Mouse (Mus musculus): ENCODE measurements around the gene Gm4969. TPM values are rescaled to one million over a fixed set of nuclear protein-coding genes. Genes with fewer than 3 reads are reported as not detected.

Gene Gm4969
- not detected for polyA plus RNA-seq (2014; fragmentation: Illumina TruSeq; extraction: RNeasy Lipid Tissue Mini Kit (QIAGEN cat#74804); ENCODE audit: low read depth, low replicate concordance)

DNA sequence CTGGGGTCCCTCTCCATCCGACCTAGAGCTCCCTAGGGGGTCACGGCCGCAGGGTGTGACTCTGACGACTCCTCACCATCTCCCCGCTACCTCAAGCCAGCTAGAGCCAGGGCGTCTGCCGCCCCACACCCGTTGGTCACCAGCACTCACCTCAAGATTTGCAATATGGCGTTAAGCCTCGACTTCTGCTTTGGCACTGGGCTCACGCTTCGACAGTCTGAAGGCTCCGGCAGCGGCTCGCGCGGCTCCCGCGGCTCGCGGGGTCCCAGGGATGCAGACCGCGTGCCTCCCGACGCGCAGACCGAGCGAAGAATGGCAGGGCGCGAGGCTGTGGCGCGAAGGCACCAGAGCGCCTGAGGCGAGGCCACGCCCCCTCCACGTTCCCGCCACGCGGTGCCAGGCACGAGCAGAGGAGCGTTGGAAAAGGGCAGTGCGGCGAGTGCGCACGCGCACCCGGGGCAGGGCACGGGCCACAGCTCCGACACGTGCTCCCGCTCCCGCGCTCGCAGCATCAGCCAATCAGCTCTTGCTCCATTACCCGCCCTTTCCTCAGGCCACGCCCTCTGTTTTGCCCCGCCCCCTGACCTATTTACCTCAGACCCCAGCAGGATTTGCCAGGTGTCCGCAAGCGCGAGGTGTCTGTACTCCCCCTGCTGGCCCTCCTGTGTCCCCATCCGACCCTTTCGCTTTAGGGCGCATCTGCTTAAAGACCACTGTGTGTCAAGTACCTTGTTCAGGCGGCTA, at the start of gene Gm4969:
Gene Gm4969 (minus strand): TSS at position 341 of the 744 bp plus-strand sequence.

DNA sequence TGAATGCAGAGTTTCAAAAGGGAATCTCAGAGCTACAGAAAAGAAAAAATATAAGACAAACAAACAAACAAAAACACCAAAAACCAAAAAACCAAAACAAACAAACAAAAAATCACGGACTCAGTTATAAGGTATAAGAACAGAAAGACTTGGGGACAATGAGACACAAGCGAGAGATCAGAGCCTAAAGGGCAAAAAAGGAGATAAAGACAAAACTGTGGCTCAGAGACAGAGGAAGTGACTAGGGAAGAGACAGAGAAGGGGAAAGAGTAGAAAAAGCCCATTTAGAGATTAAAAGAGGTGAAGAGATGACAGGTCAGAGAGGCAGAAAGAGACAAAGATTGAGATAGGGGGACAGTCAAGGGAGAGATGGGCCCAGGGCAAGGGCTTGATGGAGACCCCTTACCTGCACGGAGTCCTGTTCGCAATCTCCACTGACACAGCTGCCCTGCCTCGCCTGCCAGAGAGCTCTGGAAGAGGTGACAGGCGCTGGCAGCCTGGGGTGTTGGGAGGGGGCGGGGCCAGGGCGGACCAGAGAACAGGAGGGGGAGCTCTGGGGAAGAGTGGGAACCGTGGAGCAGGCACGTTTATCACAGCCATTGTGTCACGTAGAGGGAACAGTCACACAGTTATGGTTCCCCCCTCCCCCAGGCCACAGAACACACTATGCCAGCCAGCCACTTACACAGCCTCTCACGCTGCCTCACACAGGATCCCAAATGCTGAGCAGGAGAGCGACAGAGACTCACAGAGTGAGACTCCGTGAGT, 47.7 kb upstream of the Gm4969 start, which contains the start of gene Gipr:
Gene Gipr (minus strand): TSS at position 472 of the 768 bp plus-strand sequence.

DNA sequence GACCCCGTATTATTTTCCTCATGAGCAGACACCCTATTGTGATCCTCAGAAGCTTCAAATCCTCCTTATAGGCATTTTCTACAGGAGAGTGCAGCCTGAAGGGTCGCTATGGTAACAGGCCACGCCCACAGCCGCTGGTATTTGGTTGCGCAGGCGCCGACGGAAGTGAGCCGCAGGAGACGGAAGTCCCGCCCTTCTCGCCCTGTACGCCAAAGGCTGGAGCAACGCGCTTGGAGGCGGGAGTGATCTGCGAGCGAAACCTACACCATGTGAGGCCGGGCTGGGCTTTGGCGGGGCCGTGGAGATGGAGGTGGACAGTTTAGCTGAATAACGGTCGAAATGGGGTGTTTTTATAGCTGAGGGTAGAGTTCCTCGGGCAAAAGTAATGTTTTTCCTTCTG, 31.5 kb upstream of the Gm4969 start, which contains the start of gene Snrpd2:
Gene Snrpd2 (plus strand): TSS at position 97 of the 400 bp plus-strand sequence.

DNA sequence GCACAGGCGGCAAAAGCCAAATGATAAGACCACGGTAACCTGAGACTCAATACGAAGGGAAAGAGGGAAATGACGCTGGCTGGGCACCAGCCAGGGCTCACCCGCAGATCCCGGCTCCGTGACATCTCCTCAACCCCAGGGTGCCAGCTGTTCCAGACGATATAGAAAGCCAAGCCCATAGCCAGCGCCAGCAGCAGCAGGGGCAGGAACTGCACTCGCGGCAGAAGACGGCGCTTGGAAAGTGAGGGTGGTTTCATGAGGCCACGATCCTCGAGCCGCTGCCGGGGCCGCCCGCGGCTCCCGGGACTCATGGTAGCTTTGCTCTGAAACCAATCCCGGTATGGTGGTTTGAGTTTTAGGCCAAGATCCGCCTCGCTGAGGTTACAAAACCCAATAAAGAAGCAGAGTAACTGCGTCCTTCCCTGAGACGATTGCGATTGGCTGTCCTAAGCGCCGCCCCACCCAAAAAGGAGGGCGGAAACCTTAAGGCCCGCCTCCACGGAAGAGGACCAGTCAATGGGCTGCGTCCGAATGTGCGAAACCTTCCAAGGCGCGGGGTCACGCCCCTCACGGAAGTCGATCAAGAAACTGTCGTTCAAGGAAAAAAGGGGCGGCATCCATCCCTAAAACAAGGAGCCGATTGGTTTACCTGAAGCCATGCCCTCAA, 30.8 kb upstream of the Gm4969 start, which contains the start of gene Qpctl:
Gene Qpctl (minus strand): TSS at position 417 of the 667 bp plus-strand sequence.

DNA sequence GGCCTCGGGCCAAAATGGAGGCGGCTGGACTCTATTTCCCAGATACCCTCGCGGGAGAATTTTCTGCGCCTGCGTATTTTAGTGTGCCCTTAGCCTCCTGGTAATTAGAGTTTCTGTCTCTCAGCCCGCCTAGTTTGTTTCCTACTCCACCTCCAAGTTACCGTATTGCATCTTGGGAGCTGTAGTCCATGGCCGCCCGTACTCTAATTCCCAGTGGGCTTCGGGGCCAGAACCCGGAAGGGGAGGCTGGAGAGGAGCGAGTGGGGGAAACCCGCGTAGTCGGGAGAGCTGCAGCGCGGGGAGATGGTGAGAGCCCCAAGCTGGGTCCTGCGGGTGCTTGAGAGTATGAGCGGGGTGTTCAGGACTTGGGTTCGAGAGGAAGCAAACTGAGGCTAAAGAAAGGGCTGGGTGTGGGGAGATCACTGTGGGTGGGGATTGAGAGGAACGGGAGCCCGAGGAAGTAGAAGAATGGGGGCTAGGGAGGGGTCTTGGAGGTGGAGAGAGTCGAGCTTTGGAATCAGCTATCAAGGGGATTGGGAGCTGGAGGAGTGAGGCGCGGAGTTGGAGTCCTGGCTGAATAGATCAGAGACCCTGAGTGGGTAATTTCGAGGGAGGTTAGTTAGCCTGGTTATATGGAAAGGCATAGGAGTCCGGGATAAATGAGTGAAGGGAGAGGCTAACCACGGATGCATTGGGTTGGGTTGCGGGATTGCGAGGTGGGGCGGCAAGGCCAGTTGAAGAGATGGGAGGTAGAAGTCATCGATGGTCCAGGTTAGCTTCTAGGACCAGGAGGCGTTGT, 1.7 kb upstream of the Gm4969 start, which contains the start of gene Fbxo46:
Gene Fbxo46 (plus strand): TSS at position 229 of the 799 bp plus-strand sequence.

DNA sequence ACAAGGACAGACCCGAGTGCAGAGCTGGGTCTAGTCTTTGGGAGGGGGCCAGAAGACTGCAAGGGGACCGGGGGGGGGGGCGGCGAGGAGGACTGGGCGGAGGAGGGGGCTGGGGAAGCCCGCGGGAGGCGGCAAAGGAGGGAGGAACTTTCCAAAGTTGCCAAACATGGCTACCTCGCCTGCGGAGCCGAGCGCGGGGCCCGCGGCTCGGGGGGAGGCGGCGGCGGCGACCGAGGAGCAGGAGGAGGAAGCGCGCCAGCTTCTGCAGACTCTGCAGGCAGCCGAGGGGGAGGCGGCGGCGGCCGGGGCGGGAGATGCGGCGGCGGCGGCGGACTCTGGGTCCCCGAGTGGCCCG, 23.7 kb downstream of the Gm4969 start, which contains the start of gene Six5:
Gene Six5 (plus strand): TSS at position 124 of the 355 bp plus-strand sequence.

DNA sequence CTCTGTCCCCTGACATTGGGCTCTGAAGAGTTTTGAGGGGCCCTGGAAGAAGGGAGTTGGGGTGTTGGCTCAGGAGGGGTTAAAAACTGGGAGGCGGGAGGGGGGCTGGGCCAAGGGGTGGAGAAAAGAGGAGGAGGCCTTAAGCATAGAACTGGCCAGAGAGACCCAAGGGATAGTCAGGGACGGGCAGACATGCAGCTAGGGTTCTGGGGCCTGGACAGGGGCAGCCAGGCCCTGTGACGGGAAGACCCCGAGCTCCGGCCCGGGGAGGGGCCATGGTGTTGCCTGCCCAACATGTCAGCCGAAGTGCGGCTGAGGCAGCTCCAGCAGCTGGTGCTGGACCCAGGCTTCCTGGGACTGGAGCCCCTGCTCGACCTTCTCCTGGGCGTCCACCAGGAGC, 34.5 kb downstream of the Gm4969 start, which contains the start of gene Dmpk:
Gene Dmpk (plus strand): TSS at position 149 of the 400 bp plus-strand sequence.

DNA sequence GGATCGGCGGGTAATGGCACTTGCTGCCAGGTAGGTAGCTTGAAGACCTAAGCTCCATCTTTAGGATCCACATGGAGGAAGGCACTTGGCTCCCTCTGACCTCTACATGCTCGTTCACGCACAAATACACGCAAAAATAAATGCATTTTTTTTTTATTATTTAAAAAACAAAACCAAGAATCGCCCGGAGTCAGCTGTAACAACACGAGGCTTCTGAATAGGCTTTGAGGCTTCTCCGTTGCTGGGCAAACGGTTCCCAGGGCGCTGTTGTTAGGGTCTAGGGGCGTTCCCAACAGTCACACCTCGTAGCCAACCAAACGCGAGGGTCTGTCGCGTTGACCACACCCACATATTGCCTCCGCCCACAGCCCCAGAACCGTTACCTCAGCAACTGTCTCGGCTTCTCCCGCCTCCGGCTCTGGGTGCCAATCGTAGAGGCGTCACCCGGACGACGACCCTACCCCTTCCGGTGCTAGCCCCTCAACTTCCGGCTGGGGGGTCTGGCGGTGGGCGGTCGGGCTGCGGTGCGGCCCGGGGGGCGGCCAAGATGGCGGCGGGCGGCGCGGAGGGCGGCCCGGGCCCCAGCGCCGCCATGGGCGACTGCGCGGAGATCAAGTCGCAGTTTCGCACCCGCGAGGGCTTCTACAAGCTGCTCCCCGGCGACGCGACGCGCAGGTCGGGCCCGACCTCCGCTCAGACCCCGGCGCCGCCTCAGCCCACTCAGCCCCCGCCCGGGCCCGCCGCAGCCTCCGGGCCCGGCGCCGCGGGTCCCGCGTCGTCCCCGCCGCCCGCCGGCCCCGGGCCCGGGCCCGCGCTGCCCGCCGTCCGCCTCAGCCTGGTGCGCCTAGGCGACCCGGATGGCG, 42.2 kb downstream of the Gm4969 start, which contains the start of gene Dmwd:
Gene Dmwd (plus strand): TSS at position 505 of the 863 bp plus-strand sequence.

DNA sequence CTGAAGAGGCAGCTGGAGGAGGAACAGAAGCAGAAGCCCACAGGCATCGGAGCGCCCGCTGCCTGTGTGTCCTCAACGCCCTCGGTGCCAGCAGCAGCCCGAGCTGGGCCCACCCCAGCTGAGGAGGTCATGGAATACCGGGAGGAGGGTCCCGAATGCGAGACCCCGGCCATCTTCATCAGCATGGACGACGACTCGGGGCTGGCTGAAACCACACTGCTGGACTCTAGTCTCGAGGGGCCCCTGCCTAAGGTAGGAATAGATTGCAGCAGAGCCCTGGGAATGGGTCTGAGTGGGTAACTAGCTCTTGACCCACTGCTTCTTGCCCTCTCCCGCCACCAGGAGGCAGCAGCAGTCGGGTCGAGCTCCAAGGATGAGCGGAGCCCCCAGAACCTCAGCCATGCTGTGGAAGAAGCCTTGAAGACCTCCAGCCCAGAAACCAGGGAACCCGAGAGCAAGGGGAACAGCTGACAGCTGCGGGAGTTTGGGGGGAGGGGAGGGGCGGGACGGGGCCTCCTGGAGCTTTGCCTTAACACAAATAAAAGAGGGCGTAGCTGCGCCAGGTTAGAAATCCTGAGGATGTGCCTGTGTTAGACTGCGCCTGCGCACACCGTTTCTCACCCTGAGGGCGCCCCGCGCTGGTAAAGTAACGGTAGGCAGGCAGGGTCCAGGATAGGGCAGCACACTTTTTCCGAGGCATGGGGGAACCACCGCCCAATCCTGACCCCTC, 64.0 kb downstream of the Gm4969 start, which contains the start of gene Rsph6a:
Gene Rsph6a (plus strand): TSS at position 644 of the 730 bp plus-strand sequence.

Other genes with a start within 250 kb of the Gm4969 start
- gene Pglyrp1, start 247.0 kb downstream of the Gm4969 start, polyA plus RNA-seq (2014; fragmentation: Illumina TruSeq; extraction: RNeasy Lipid Tissue Mini Kit (QIAGEN cat#74804); ENCODE audit: low read depth, low replicate concordance), result not detected
- gene Ccdc61, start 208.0 kb downstream of the Gm4969 start, polyA plus RNA-seq (2014; fragmentation: Illumina TruSeq; extraction: RNeasy Lipid Tissue Mini Kit (QIAGEN cat#74804); ENCODE audit: low read depth, low replicate concordance), result 2.1 TPM
- 0.08 TPM for gene Nova2, start 192.5 kb downstream of the Gm4969 start, polyA plus RNA-seq (2014; fragmentation: Illumina TruSeq; extraction: RNeasy Lipid Tissue Mini Kit (QIAGEN cat#74804); ENCODE audit: low read depth, low replicate concordance)
- gene Nanos2, start 131.0 kb downstream of the Gm4969 start, polyA plus RNA-seq (2014; fragmentation: Illumina TruSeq; extraction: RNeasy Lipid Tissue Mini Kit (QIAGEN cat#74804); ENCODE audit: low read depth, low replicate concordance), result not detected
- not detected for gene Mypop, start 127.1 kb downstream of the Gm4969 start, polyA plus RNA-seq (2014; fragmentation: Illumina TruSeq; extraction: RNeasy Lipid Tissue Mini Kit (QIAGEN cat#74804); ENCODE audit: low read depth, low replicate concordance)
- gene Irf2bp1, start 114.3 kb downstream of the Gm4969 start, polyA plus RNA-seq (2014; fragmentation: Illumina TruSeq; extraction: RNeasy Lipid Tissue Mini Kit (QIAGEN cat#74804); ENCODE audit: low read depth, low replicate concordance), result 1.2 TPM
- 12.5 TPM for gene Foxa3, start 94.8 kb downstream of the Gm4969 start, polyA plus RNA-seq (2014; fragmentation: Illumina TruSeq; extraction: RNeasy Lipid Tissue Mini Kit (QIAGEN cat#74804); ENCODE audit: low read depth, low replicate concordance)
- gene Sympk, start 94.0 kb downstream of the Gm4969 start, polyA plus RNA-seq (2014; fragmentation: Illumina TruSeq; extraction: RNeasy Lipid Tissue Mini Kit (QIAGEN cat#74804); ENCODE audit: low read depth, low replicate concordance), result 3.7 TPM
- gene Rsph6a, start 63.7 kb downstream of the Gm4969 start, polyA plus RNA-seq (2014; fragmentation: Illumina TruSeq; extraction: RNeasy Lipid Tissue Mini Kit (QIAGEN cat#74804); ENCODE audit: low read depth, low replicate concordance), result not detected
- 0.72 TPM for gene Dmwd, start 42.1 kb downstream of the Gm4969 start, polyA plus RNA-seq (2014; fragmentation: Illumina TruSeq; extraction: RNeasy Lipid Tissue Mini Kit (QIAGEN cat#74804); ENCODE audit: low read depth, low replicate concordance)
- gene Dmpk, start 34.5 kb downstream of the Gm4969 start, polyA plus RNA-seq (2014; fragmentation: Illumina TruSeq; extraction: RNeasy Lipid Tissue Mini Kit (QIAGEN cat#74804); ENCODE audit: low read depth, low replicate concordance), result 2.7 TPM
- 0.45 TPM for gene Six5, start 23.8 kb downstream of the Gm4969 start, polyA plus RNA-seq (2014; fragmentation: Illumina TruSeq; extraction: RNeasy Lipid Tissue Mini Kit (QIAGEN cat#74804); ENCODE audit: low read depth, low replicate concordance)
- 0.26 TPM for gene Fbxo46, start 1.5 kb upstream of the Gm4969 start, polyA plus RNA-seq (2014; fragmentation: Illumina TruSeq; extraction: RNeasy Lipid Tissue Mini Kit (QIAGEN cat#74804); ENCODE audit: low read depth, low replicate concordance)
- 5.7 TPM for gene Qpctl, start 30.9 kb upstream of the Gm4969 start, polyA plus RNA-seq (2014; fragmentation: Illumina TruSeq; extraction: RNeasy Lipid Tissue Mini Kit (QIAGEN cat#74804); ENCODE audit: low read depth, low replicate concordance)
- gene Snrpd2, start 31.4 kb upstream of the Gm4969 start, polyA plus RNA-seq (2014; fragmentation: Illumina TruSeq; extraction: RNeasy Lipid Tissue Mini Kit (QIAGEN cat#74804); ENCODE audit: low read depth, low replicate concordance), result 1.4 TPM
- gene Gipr, start 47.8 kb upstream of the Gm4969 start, polyA plus RNA-seq (2014; fragmentation: Illumina TruSeq; extraction: RNeasy Lipid Tissue Mini Kit (QIAGEN cat#74804); ENCODE audit: low read depth, low replicate concordance), result not detected
- gene Eml2, start 58.1 kb upstream of the Gm4969 start, polyA plus RNA-seq (2014; fragmentation: Illumina TruSeq; extraction: RNeasy Lipid Tissue Mini Kit (QIAGEN cat#74804); ENCODE audit: low read depth, low replicate concordance), result 0.19 TPM
- 0.34 TPM for gene Gpr4, start 94.2 kb upstream of the Gm4969 start, polyA plus RNA-seq (2014; fragmentation: Illumina TruSeq; extraction: RNeasy Lipid Tissue Mini Kit (QIAGEN cat#74804); ENCODE audit: low read depth, low replicate concordance)
- 10.4 TPM for gene Opa3, start 110.0 kb upstream of the Gm4969 start, polyA plus RNA-seq (2014; fragmentation: Illumina TruSeq; extraction: RNeasy Lipid Tissue Mini Kit (QIAGEN cat#74804); ENCODE audit: low read depth, low replicate concordance)
- 7.0 TPM for gene Vasp, start 153.4 kb upstream of the Gm4969 start, polyA plus RNA-seq (2014; fragmentation: Illumina TruSeq; extraction: RNeasy Lipid Tissue Mini Kit (QIAGEN cat#74804); ENCODE audit: low read depth, low replicate concordance)
- gene Ppm1n, start 161.7 kb upstream of the Gm4969 start, polyA plus RNA-seq (2014; fragmentation: Illumina TruSeq; extraction: RNeasy Lipid Tissue Mini Kit (QIAGEN cat#74804); ENCODE audit: low read depth, low replicate concordance), result not detected
- not detected for gene Rtn2, start 164.3 kb upstream of the Gm4969 start, polyA plus RNA-seq (2014; fragmentation: Illumina TruSeq; extraction: RNeasy Lipid Tissue Mini Kit (QIAGEN cat#74804); ENCODE audit: low read depth, low replicate concordance)
- 0.21 TPM for gene Fosb, start 191.7 kb upstream of the Gm4969 start, polyA plus RNA-seq (2014; fragmentation: Illumina TruSeq; extraction: RNeasy Lipid Tissue Mini Kit (QIAGEN cat#74804); ENCODE audit: low read depth, low replicate concordance)
- gene Ercc1, start 226.4 kb upstream of the Gm4969 start, polyA plus RNA-seq (2014; fragmentation: Illumina TruSeq; extraction: RNeasy Lipid Tissue Mini Kit (QIAGEN cat#74804); ENCODE audit: low read depth, low replicate concordance), result 1.9 TPM
- 0.95 TPM for gene Cd3eap, start 241.1 kb upstream of the Gm4969 start, polyA plus RNA-seq (2014; fragmentation: Illumina TruSeq; extraction: RNeasy Lipid Tissue Mini Kit (QIAGEN cat#74804); ENCODE audit: low read depth, low replicate concordance)
- gene Ppp1r13l, start 241.4 kb upstream of the Gm4969 start, polyA plus RNA-seq (2014; fragmentation: Illumina TruSeq; extraction: RNeasy Lipid Tissue Mini Kit (QIAGEN cat#74804); ENCODE audit: low read depth, low replicate concordance), result 0.29 TPM

Measured in liver, adult 10 weeks (tissue).